Mouse (Mus musculus): ENCODE measurements around the gene Frmpd4. TPM values are rescaled to one million over a fixed set of nuclear protein-coding genes. Genes with fewer than 3 reads are reported as not detected.

Gene Frmpd4
- 0.19 and 0.20 TPM in 2 replicates for polyA plus RNA-seq (2016; fragmentation: Nextera tagmentation; extraction: Ambion mirVana)

GRCm38 (mm10) chrX:168577131-168577530, at the start of gene Frmpd4:
Frmpd4 (minus strand) TSS chrX:168577231.
- H3K4me3 ChIP-seq (replicated peaks), result no peak within 1 kb of the TSS
- 78% methylated on average over 5 of the region's 5 CpGs for WGBS
- no peak within 1 kb of the TSS for H3K27ac ChIP-seq
- H3K36me3 ChIP-seq (replicated peaks), result no peaks in the 10 kb centered on the region
- H3K4me1 ChIP-seq, result no peaks in the 10 kb centered on the region
- no peak within 1 kb of the TSS for H3K4me2 ChIP-seq
- ATAC-seq (ENCODE audit: low FRiP score), result no peak
- no peak within 1 kb of the TSS for H3K9ac ChIP-seq
- no peaks in the 10 kb centered on the region for H3K9me3 ChIP-seq
- H3K27me3 ChIP-seq, result peaks cover 10% of the 10 kb centered on the region

- H3K4me1 ChIP-seq, result no peaks in the 10 kb centered on the region
- H3K4me3 ChIP-seq (replicated peaks), result no peak overlapping the region
- H3K36me3 ChIP-seq (replicated peaks), result no peaks in the 10 kb centered on the region
- no peak for ATAC-seq (ENCODE audit: low FRiP score)
- no peak overlapping the region for H3K9ac ChIP-seq
- no peak overlapping the region for H3K4me2 ChIP-seq
- WGBS, result 72% methylated on average over 5 of the region's 5 CpGs
- peaks cover 29% of the 10 kb centered on the region for H3K27me3 ChIP-seq
- H3K27ac ChIP-seq, result no peak overlapping the region
- no peaks in the 10 kb centered on the region for H3K9me3 ChIP-seq
These were observed 18.2 kb upstream of the Frmpd4 start for GRCm38 (mm10) chrX:168595193-168595592.

- 36% methylated on average over 1 of the region's 1 CpGs for WGBS
- Histone ChIP-seq H3K4me3 (replicated peaks) (no peak overlapping the region), H3K36me3 (replicated peaks) (no peaks in the 10 kb centered on the region), H3K27ac (no peak overlapping the region), H3K9ac (no peak overlapping the region), H3K4me2 (no peak overlapping the region), H3K9me3 (no peaks in the 10 kb centered on the region), H3K27me3 (peaks cover 12% of the 10 kb centered on the region; the same call in 1 of the 2 replicates), H3K4me1 (no peaks in the 10 kb centered on the region)
- no peak for ATAC-seq (ENCODE audit: low FRiP score)
These were observed 7.3 kb upstream of the Frmpd4 start for GRCm38 (mm10) chrX:168584303-168584702.

- no peak overlapping the region for H3K4me2 ChIP-seq
- H3K4me3 ChIP-seq (replicated peaks), result no peak overlapping the region
- no peak overlapping the region for H3K27ac ChIP-seq
- H3K36me3 ChIP-seq (replicated peaks), result no peaks in the 10 kb centered on the region
- H3K9me3 ChIP-seq, result no peaks in the 10 kb centered on the region
- ATAC-seq (ENCODE audit: low FRiP score), result no peak
- no peaks in the 10 kb centered on the region for H3K4me1 ChIP-seq
- WGBS, result 65% methylated on average over 4 of the region's 4 CpGs
- no peak overlapping the region for H3K9ac ChIP-seq
- peaks cover 13% of the 10 kb centered on the region; the same call in 1 of the 2 replicates for H3K27me3 ChIP-seq
These were observed 5.2 kb downstream of the Frmpd4 start for GRCm38 (mm10) chrX:168571808-168572207.

GRCm38 (mm10) chrX:168569231-168569630, 7.8 kb downstream of the Frmpd4 start:
- H3K9ac ChIP-seq, result no peak overlapping the region
- H3K36me3 ChIP-seq (replicated peaks), result no peaks in the 10 kb centered on the region
- no peak overlapping the region for H3K4me2 ChIP-seq
- ATAC-seq (ENCODE audit: low FRiP score), result no peak
- no peak overlapping the region for H3K27ac ChIP-seq
- H3K9me3 ChIP-seq, result no peaks in the 10 kb centered on the region
- H3K4me1 ChIP-seq, result no peaks in the 10 kb centered on the region
- H3K4me3 ChIP-seq (replicated peaks), result no peak overlapping the region
- H3K27me3 ChIP-seq, result peaks cover 16% of the 10 kb centered on the region; the same call in 1 of the 2 replicates
- 81% methylated on average over 5 of the region's 5 CpGs for WGBS

- 80% methylated on average over 1 of the region's 1 CpGs for WGBS
- no peak for ATAC-seq (ENCODE audit: low FRiP score)
- H3K27ac ChIP-seq, result no peak overlapping the region
- no peaks in the 10 kb centered on the region for H3K36me3 ChIP-seq (replicated peaks)
- H3K4me1 ChIP-seq, result no peaks in the 10 kb centered on the region
- H3K9me3 ChIP-seq, result no peaks in the 10 kb centered on the region
- H3K27me3 ChIP-seq, result no peaks in the 10 kb centered on the region
- no peak overlapping the region for H3K4me3 ChIP-seq (replicated peaks)
- no peak overlapping the region for H3K9ac ChIP-seq
- H3K4me2 ChIP-seq, result no peak overlapping the region
These were observed 71.8 kb downstream of the Frmpd4 start for GRCm38 (mm10) chrX:168505254-168505653.

GRCm38 (mm10) chrX:168455233-168455632, 121.8 kb downstream of the Frmpd4 start:
- H3K27ac ChIP-seq, result no peak overlapping the region
- ATAC-seq (ENCODE audit: low FRiP score), result no peak
- H3K9me3 ChIP-seq, result no peaks in the 10 kb centered on the region
- no peaks in the 10 kb centered on the region for H3K4me1 ChIP-seq
- H3K9ac ChIP-seq, result no peak overlapping the region
- no peaks in the 10 kb centered on the region for H3K36me3 ChIP-seq (replicated peaks)
- WGBS, result 70% methylated on average over 2 of the region's 2 CpGs
- H3K4me2 ChIP-seq, result no peak overlapping the region
- peaks cover 12% of the 10 kb centered on the region; the same call in 1 of the 2 replicates for H3K27me3 ChIP-seq
- no peak overlapping the region for H3K4me3 ChIP-seq (replicated peaks)

- Histone ChIP-seq H3K36me3 (replicated peaks) (no peaks in the 10 kb centered on the region), H3K4me3 (replicated peaks) (no peak overlapping the region), H3K9ac (no peak overlapping the region), H3K4me2 (no peak overlapping the region), H3K9me3 (no peaks in the 10 kb centered on the region), H3K27me3 (peaks cover 18% of the 10 kb centered on the region), H3K4me1 (no peaks in the 10 kb centered on the region), H3K27ac (no peak overlapping the region)
- 84% methylated on average over 1 of the region's 1 CpGs for WGBS
- ATAC-seq (ENCODE audit: low FRiP score), result no peak
These were observed 145.8 kb downstream of the Frmpd4 start for GRCm38 (mm10) chrX:168431206-168431605.

- WGBS, result 98% methylated on average over 4 of the region's 4 CpGs
- Histone ChIP-seq H3K27me3 (peaks cover 25% of the 10 kb centered on the region), H3K27ac (no peak overlapping the region), H3K4me3 (replicated peaks) (no peak overlapping the region), H3K36me3 (replicated peaks) (no peaks in the 10 kb centered on the region), H3K9me3 (no peaks in the 10 kb centered on the region), H3K4me1 (no peaks in the 10 kb centered on the region), H3K9ac (no peak overlapping the region), H3K4me2 (no peak overlapping the region)
- no peak for ATAC-seq (ENCODE audit: low FRiP score)
These were observed 147.2 kb downstream of the Frmpd4 start for GRCm38 (mm10) chrX:168429814-168430213.

GRCm38 (mm10) chrX:168415403-168415802, 161.6 kb downstream of the Frmpd4 start:
- ATAC-seq (ENCODE audit: low FRiP score), result no peak
- H3K4me3 ChIP-seq (replicated peaks), result no peak overlapping the region
- H3K36me3 ChIP-seq (replicated peaks), result no peaks in the 10 kb centered on the region
- no peak overlapping the region for H3K9ac ChIP-seq
- no peaks in the 10 kb centered on the region for H3K4me1 ChIP-seq
- peaks cover 5% of the 10 kb centered on the region; the same call in 1 of the 2 replicates for H3K27me3 ChIP-seq
- H3K27ac ChIP-seq, result no peak overlapping the region
- H3K9me3 ChIP-seq, result no peaks in the 10 kb centered on the region
- no peak overlapping the region for H3K4me2 ChIP-seq
- 36% methylated on average over 3 of the region's 3 CpGs for WGBS

GRCm38 (mm10) chrX:168403512-168403911, 173.5 kb downstream of the Frmpd4 start:
- H3K27me3 ChIP-seq, result no peaks in the 10 kb centered on the region
- WGBS, result 95% methylated on average over 2 of the region's 2 CpGs
- no peaks in the 10 kb centered on the region for H3K36me3 ChIP-seq (replicated peaks)

GRCm38 (mm10) chrX:168350431-168350830, 226.6 kb downstream of the Frmpd4 start:
- Histone ChIP-seq H3K9me3 (no peaks in the 10 kb centered on the region), H3K27ac (no peak overlapping the region), H3K9ac (no peak overlapping the region), H3K4me2 (no peak overlapping the region), H3K4me3 (replicated peaks) (no peak overlapping the region), H3K36me3 (replicated peaks) (no peaks in the 10 kb centered on the region), H3K4me1 (no peaks in the 10 kb centered on the region), H3K27me3 (peaks cover 31% of the 10 kb centered on the region)
- WGBS, result 89% methylated on average over 2 of the region's 2 CpGs
- ATAC-seq (ENCODE audit: low FRiP score), result no peak

More at GRCm38 (mm10) chrX:168403512-168403911, 173.5 kb downstream of the Frmpd4 start:
- Histone ChIP-seq H3K4me3 (replicated peaks) (no peak overlapping the region), H3K9me3 (no peaks in the 10 kb centered on the region), H3K27ac (no peak overlapping the region), H3K9ac (no peak overlapping the region), H3K4me2 (no peak overlapping the region), H3K4me1 (no peaks in the 10 kb centered on the region)
- no peak for ATAC-seq (ENCODE audit: low FRiP score)

GRCm38 (mm10) chrX:168349320-168350225, 227.5 kb downstream of the Frmpd4 start:
- Histone ChIP-seq H3K9ac (no peak overlapping the region), H3K9me3 (no peaks in the 10 kb centered on the region), H3K4me2 (no peak overlapping the region), H3K27ac (no peak overlapping the region), H3K4me1 (no peaks in the 10 kb centered on the region), H3K36me3 (replicated peaks) (no peaks in the 10 kb centered on the region), H3K27me3 (peaks cover 31% of the 10 kb centered on the region), H3K4me3 (replicated peaks) (no peak overlapping the region)
- WGBS, result 75% methylated on average over 5 of the region's 5 CpGs
- no peak for ATAC-seq (ENCODE audit: low FRiP score)
